9 mouse cellular contexts compared by ENCODE assay signal in genomic region chr10:83819950-83820275, GRCm38 (mm10).
DNase-seq lines count a peak whose midpoint lies in the region; ATAC-seq and TF ChIP-seq lines count a peak whose summit lies in the region.
"Had no signal": no experiment of that assay in that cellular context is flagged by ENCODE, and none has a peak within 500 bp of the region (broad histone marks: within the 10 kb centered on the region; RNA-seq: fewer than 3 reads in every experiment).

No protein-coding gene starts in this region.

- peak; percentile 21 for DNase-seq in lung, adult 2 months
- no peak for DNase-seq in lung, postnatal 0 days (ENCODE audit: low spot score)
- DNase-seq in kidney, postnatal 4 days: no peak

- no peaks in the 10 kb centered on the region for H3K36me3 ChIP-seq in lung, postnatal 0 days (ENCODE audit: insufficient read depth, low read length)
- H3K36me3 ChIP-seq in forebrain, embryonic 15.5 days: no peaks in the 10 kb centered on the region
- H3K36me3 ChIP-seq in hindbrain, embryonic 15.5 days: no peaks in the 10 kb centered on the region
- no peaks in the 10 kb centered on the region for H3K36me3 ChIP-seq in neural tube, embryonic 14.5 days (ENCODE audit: control insufficient read depth, insufficient read depth, low read length)
- H3K36me3 ChIP-seq in kidney, embryonic 14.5 days (ENCODE audit: control insufficient read depth, insufficient read depth, low read length): no peaks in the 10 kb centered on the region
- H3K36me3 ChIP-seq: lung, embryonic 15.5 days had no signal

- ATAC-seq in lung, postnatal 0 days: no peak
- peak; percentile 59 for ATAC-seq in forebrain, embryonic 15.5 days (replicated peaks)
- peak; percentile 65 for ATAC-seq in hindbrain, embryonic 15.5 days (ENCODE audit: low FRiP score, low read depth)
- peak; percentile 41; the same call in 1 of the 2 replicates for ATAC-seq in neural tube, embryonic 14.5 days (ENCODE audit: low read depth)
- no peak for ATAC-seq in kidney, embryonic 14.5 days (ENCODE audit: low FRiP score, low TSS enrichment)
- ATAC-seq: intestine, postnatal 0 days had no signal

- 74% methylated on average over 8 of the region's 8 CpGs for WGBS in lung, adult 2 months
- 82% methylated on average over 8 of the region's 8 CpGs for WGBS in lung, postnatal 0 days
- 57% methylated on average over 8 of the region's 8 CpGs for WGBS in forebrain, embryonic 15.5 days
- WGBS in hindbrain, embryonic 15.5 days: 62% methylated on average over 8 of the region's 8 CpGs
- 59% methylated on average over 8 of the region's 8 CpGs for WGBS in neural tube, embryonic 14.5 days
- WGBS in kidney, embryonic 14.5 days: 75% methylated on average over 8 of the region's 8 CpGs

- H3K4me2 ChIP-seq in lung, postnatal 0 days (replicated peaks; ENCODE audit: low read depth, low read length): no peak overlapping the region
- H3K4me2 ChIP-seq in forebrain, embryonic 15.5 days (replicated peaks): peak overlapping the region; percentile 16
- peak overlapping the region; percentile 46; the same call in 1 of the 2 replicates for H3K4me2 ChIP-seq in hindbrain, embryonic 15.5 days
- peak overlapping the region; percentile 8; the same call in 1 of the 2 replicates for H3K4me2 ChIP-seq in neural tube, embryonic 14.5 days (ENCODE audit: low read depth, low read length)
- H3K4me2 ChIP-seq in kidney, embryonic 14.5 days (replicated peaks; ENCODE audit: low read depth, low read length): no peak overlapping the region

- H3K9ac ChIP-seq in lung, postnatal 0 days (replicated peaks; ENCODE audit: low read depth): no peak overlapping the region
- no peak overlapping the region for H3K9ac ChIP-seq in forebrain, embryonic 15.5 days (replicated peaks)
- no peak overlapping the region for H3K9ac ChIP-seq in hindbrain, embryonic 15.5 days
- H3K9ac ChIP-seq in neural tube, embryonic 14.5 days (replicated peaks; ENCODE audit: low read depth, low read length): no peak overlapping the region
- H3K9ac ChIP-seq in kidney, embryonic 14.5 days (ENCODE audit: low read depth, low read length): no peak overlapping the region
- H3K9ac ChIP-seq: lung, embryonic 15.5 days had no signal

- no peaks in the 10 kb centered on the region for H3K27me3 ChIP-seq in lung, postnatal 0 days (replicated peaks; ENCODE audit: insufficient read depth, low read length)
- H3K27me3 ChIP-seq in forebrain, embryonic 15.5 days: no peaks in the 10 kb centered on the region
- H3K27me3 ChIP-seq in hindbrain, embryonic 15.5 days: no peaks in the 10 kb centered on the region
- no peaks in the 10 kb centered on the region for H3K27me3 ChIP-seq in neural tube, embryonic 14.5 days (ENCODE audit: control insufficient read depth, insufficient read depth, low read length)
- no peaks in the 10 kb centered on the region for H3K27me3 ChIP-seq in kidney, embryonic 14.5 days (ENCODE audit: control insufficient read depth, insufficient read depth, low read length)

- H3K4me1 ChIP-seq in lung, adult 2 months (ENCODE audit: control insufficient read depth, insufficient read depth, low read length): no peaks in the 10 kb centered on the region
- peaks cover 2% of the 10 kb centered on the region; the same call in 1 of the 2 replicates for H3K4me1 ChIP-seq in lung, postnatal 0 days (ENCODE audit: insufficient read depth, low read depth, low read length)
- peaks cover 5% of the 10 kb centered on the region; the same call in 1 of the 2 replicates for H3K4me1 ChIP-seq in forebrain, embryonic 15.5 days
- peaks cover 5% of the 10 kb centered on the region for H3K4me1 ChIP-seq in hindbrain, embryonic 15.5 days (replicated peaks)
- H3K4me1 ChIP-seq in neural tube, embryonic 14.5 days (ENCODE audit: control insufficient read depth, insufficient read depth, low read length): no peaks in the 10 kb centered on the region
- no peaks in the 10 kb centered on the region for H3K4me1 ChIP-seq in kidney, embryonic 14.5 days (ENCODE audit: control insufficient read depth, insufficient read depth, low read length)

- TF ChIP-seq EP300 in lung, postnatal 0 days (IDR thresholded peaks at IDR 0.05): no peak

- no peak for TF ChIP-seq CTCF in lung, adult 2 months (IDR thresholded peaks at IDR 0.05; ENCODE audit: insufficient read depth, low read length)
- TF ChIP-seq CTCF in lung, postnatal 0 days (IDR thresholded peaks at IDR 0.05): no peak

- no peaks in the 10 kb centered on the region for H3K9me3 ChIP-seq in lung, postnatal 0 days (ENCODE audit: low read length)
- H3K9me3 ChIP-seq in forebrain, embryonic 15.5 days: no peaks in the 10 kb centered on the region
- no peaks in the 10 kb centered on the region for H3K9me3 ChIP-seq in hindbrain, embryonic 15.5 days
- no peaks in the 10 kb centered on the region for H3K9me3 ChIP-seq in neural tube, embryonic 14.5 days (ENCODE audit: control insufficient read depth, low read length)
- no peaks in the 10 kb centered on the region for H3K9me3 ChIP-seq in kidney, embryonic 14.5 days (ENCODE audit: control insufficient read depth, low read length)
- H3K9me3 ChIP-seq: lung, embryonic 15.5 days had no signal

- no peak overlapping the region for H3K4me3 ChIP-seq in lung, adult 2 months (replicated peaks; ENCODE audit: extremely low read depth, low read depth, low read length)
- no peak overlapping the region for H3K4me3 ChIP-seq in lung, postnatal 0 days (ENCODE audit: low read depth, low read length)
- no peak overlapping the region for H3K4me3 ChIP-seq in forebrain, embryonic 15.5 days
- no peak overlapping the region for H3K4me3 ChIP-seq in hindbrain, embryonic 15.5 days
- no peak overlapping the region for H3K4me3 ChIP-seq in neural tube, embryonic 14.5 days (ENCODE audit: low read depth, low read length)
- H3K4me3 ChIP-seq in kidney, embryonic 14.5 days (ENCODE audit: low read length): no peak overlapping the region
- H3K4me3 ChIP-seq: lung, embryonic 15.5 days had no signal

- TF ChIP-seq POLR2A in lung, adult 2 months (IDR thresholded peaks at IDR 0.05; ENCODE audit: borderline replicate concordance, extremely low read depth, low read depth, low read length): no peak

- H3K27ac ChIP-seq in lung, postnatal 0 days (ENCODE audit: low read length): no peak overlapping the region
- H3K27ac ChIP-seq in forebrain, embryonic 15.5 days (replicated peaks): no peak overlapping the region
- H3K27ac ChIP-seq in hindbrain, embryonic 15.5 days (replicated peaks): no peak overlapping the region
- no peak overlapping the region for H3K27ac ChIP-seq in neural tube, embryonic 14.5 days (ENCODE audit: low read depth, low read length)
- no peak overlapping the region for H3K27ac ChIP-seq in kidney, embryonic 14.5 days (ENCODE audit: low read depth, low read length)
- H3K27ac ChIP-seq: lung, embryonic 15.5 days had no signal

Comparison
In these comparisons a context has a peak if more than half of its experiments do, and no peak if none do; other contexts are left out.
1. ATAC-seq: peak in forebrain, embryonic 15.5 days (single experiment), hindbrain, embryonic 15.5 days (single experiment) and neural tube, embryonic 14.5 days (single experiment); none in lung, postnatal 0 days (single experiment) and kidney, embryonic 14.5 days (single experiment).
2. H3K4me2 ChIP-seq: peak in forebrain, embryonic 15.5 days (single experiment), hindbrain, embryonic 15.5 days (single experiment) and neural tube, embryonic 14.5 days (single experiment); none in lung, postnatal 0 days (single experiment) and kidney, embryonic 14.5 days (single experiment).